Mouse (Mus musculus) liver, adult 2 months (tissue): ENCODE data around the gene Carmil2. TPM values are rescaled to one million over a fixed set of nuclear protein-coding genes. Genes with fewer than 3 reads are reported as not detected.

ENCODE experiments used
- DNase-seq: peaks from one replicate; pipeline ENCODE4 v3.0.0-alpha.2; 2011; ENCODE audit warnings: low read depth, low spot score; ENCODE audit errors: extremely low read depth
- H3K27ac ChIP-seq: fragments of 200-500 bp; replicated peaks from 2 replicates; pipeline ENCODE4 v1.5.1; 2012; ENCODE audit warnings: low read depth, mild to moderate bottlenecking, control low read depth, inconsistent platforms, low read length; ENCODE audit not compliant: insufficient read depth
- H3K27me3 ChIP-seq: fragments of 200-500 bp; 2 replicates; pipeline ENCODE4 v1.6.1; 2012; ENCODE audit warnings: mild to moderate bottlenecking, moderate library complexity, low read length, inconsistent platforms; ENCODE audit not compliant: control insufficient read depth, insufficient read depth
- H3K36me3 ChIP-seq: fragments of 200-500 bp; 2 replicates; pipeline ENCODE4 v1.6.1; 2012; ENCODE audit warnings: low read length, inconsistent platforms; ENCODE audit not compliant: control insufficient read depth, insufficient read depth
- H3K4me1 ChIP-seq: fragments of 200-500 bp; 2 replicates; pipeline ENCODE4 v1.6.1; 2011; ENCODE audit warnings: low read length; ENCODE audit not compliant: control insufficient read depth, insufficient read depth
- H3K4me3 ChIP-seq: fragments of 200-500 bp; 2 replicates; pipeline ENCODE4 v1.5.1; 2011; ENCODE audit warnings: low read depth, mild to moderate bottlenecking, control low read depth, low read length, moderate library complexity; ENCODE audit not compliant: insufficient read depth
- H3K79me2 ChIP-seq: fragments of 200-500 bp; 2 replicates; pipeline ENCODE4 v1.6.1; 2012; ENCODE audit warnings: inconsistent platforms, mild to moderate bottlenecking, low read length, moderate library complexity; ENCODE audit not compliant: control insufficient read depth, insufficient read depth
- H3K9ac ChIP-seq: fragments of 200-500 bp; 2 replicates; pipeline ENCODE4 v1.6.1; 2012; ENCODE audit warnings: low read depth, mild to moderate bottlenecking, control low read depth, inconsistent platforms, low read length
- CTCF ChIP-seq: fragments of 200-500 bp; IDR thresholded peaks from 2 replicates; pipeline ENCODE4 v1.5.1; 2011; ENCODE audit warnings: low read depth, low read length, control low read depth
- POLR2A ChIP-seq: fragments of 200-500 bp; IDR thresholded peaks from 2 replicates; pipeline ENCODE4 v1.6.1; 2011; ENCODE audit warnings: low read length, control low read depth; ENCODE audit not compliant: insufficient read depth; ENCODE audit errors: extremely low read depth
- WGBS: fragments of 180-500 bp; shearing (Covaris S2); methylation state at CpG from one replicate; pipeline ENCODE4 v1.1.7; 2018; 5-methylcytosine and 5-hydroxymethylcytosine counted together
- polyA plus RNA-seq: library from polyadenylated mRNA; depleted of rRNA; stranded (reverse); fragments of >200 nt; gene quantifications from 2 replicates; pipeline ENCODE4 v1.2.3, GENCODE M21; 2012
- total RNA-seq: library from RNA; depleted of rRNA; stranded (reverse); fragments of >200 nt; gene quantifications from 2 replicates; pipeline ENCODE4 v1.2.3, GENCODE M21; 2014

Gene Carmil2
- total and polyA plus RNA-seq, 2 experiments = under 0.01 to 0.64 TPM

GRCm38 (mm10) chr8:105692449-105693182, 6.5 kb downstream of the Carmil2 start:
- Histone ChIP-seq H3K36me3 (no peaks in the 10 kb centered on the region), H3K27ac (no peak overlapping the region), H3K79me2 (no peaks in the 10 kb centered on the region), H3K4me1 (peaks cover 1% of the 10 kb centered on the region), H3K4me3 (no peak overlapping the region), H3K9ac (no peak overlapping the region), H3K27me3 (peaks cover 5% of the 10 kb centered on the region)
- no peak for DNase-seq
- TF ChIP-seq CTCF = no peak
- TF ChIP-seq POLR2A = no peak
- 92% methylated on average over 11 of the region's 11 CpGs for WGBS

GRCm38 (mm10) chr8:105693648-105694047, 7.6 kb downstream of the Carmil2 start:
- Histone ChIP-seq H3K9ac (no peak overlapping the region), H3K36me3 (no peaks in the 10 kb centered on the region), H3K79me2 (no peaks in the 10 kb centered on the region), H3K4me1 (peaks cover 1% of the 10 kb centered on the region), H3K4me3 (peak overlapping the region; percentile 52), H3K27ac (no peak overlapping the region), H3K27me3 (peaks cover 5% of the 10 kb centered on the region)
- DNase-seq = no peak
- TF ChIP-seq CTCF (no peak), POLR2A (no peak)
- WGBS = 10% methylated on average over 30 of the region's 30 CpGs

- peak overlapping the region; percentile 52 for H3K4me3 ChIP-seq
- DNase-seq = no peak
- WGBS = 17% methylated on average over 38 of the region's 40 CpGs
- H3K4me1 ChIP-seq = peaks cover 1% of the 10 kb centered on the region
- H3K9ac ChIP-seq = no peak overlapping the region
- H3K79me2 ChIP-seq = no peaks in the 10 kb centered on the region
- TF ChIP-seq POLR2A (no peak), CTCF (no peak)
- no peaks in the 10 kb centered on the region for H3K36me3 ChIP-seq
- H3K27ac ChIP-seq = no peak overlapping the region
- peaks cover 5% of the 10 kb centered on the region for H3K27me3 ChIP-seq
Observed at GRCm38 (mm10) chr8:105694051-105694799, 8.2 kb downstream of the Carmil2 start.

GRCm38 (mm10) chr8:105695080-105695780, 9.2 kb downstream of the Carmil2 start:
- no peak for DNase-seq
- H3K4me1 ChIP-seq = peaks cover 1% of the 10 kb centered on the region
- WGBS = 79% methylated on average over 30 of the region's 30 CpGs

GRCm38 (mm10) chr8:105697196-105697780, 11.2 kb downstream of the Carmil2 start:
- no peak for DNase-seq
- 91% methylated on average over 17 of the region's 17 CpGs for WGBS
- H3K9ac ChIP-seq = no peak overlapping the region
- no peak overlapping the region for H3K4me3 ChIP-seq
- no peaks in the 10 kb centered on the region for H3K36me3 ChIP-seq
- TF ChIP-seq CTCF (no peak), POLR2A (no peak)
- H3K4me1 ChIP-seq = peaks cover 6% of the 10 kb centered on the region
- peaks cover 5% of the 10 kb centered on the region for H3K27me3 ChIP-seq
- no peak overlapping the region for H3K27ac ChIP-seq
- no peaks in the 10 kb centered on the region for H3K79me2 ChIP-seq

More at GRCm38 (mm10) chr8:105695080-105695780, 9.2 kb downstream of the Carmil2 start:
- no peak overlapping the region for H3K27ac ChIP-seq
- H3K27me3 ChIP-seq = peaks cover 5% of the 10 kb centered on the region
- no peaks in the 10 kb centered on the region for H3K79me2 ChIP-seq
- TF ChIP-seq CTCF (no peak), POLR2A (no peak)
- H3K9ac ChIP-seq = no peak overlapping the region
- H3K36me3 ChIP-seq = no peaks in the 10 kb centered on the region
- H3K4me3 ChIP-seq = no peak overlapping the region
